Mouse (Mus musculus): ENCODE results near the gene Man2a1. TPM values are rescaled to one million over a fixed set of nuclear protein-coding genes. Genes with fewer than 3 reads are reported as not detected.

Gene Man2a1
- 54.1 to 60.2 TPM (median 57.2 TPM) in 4 replicates for total RNA-seq (2023; ENCODE audit: inconsistent age)

DNA sequence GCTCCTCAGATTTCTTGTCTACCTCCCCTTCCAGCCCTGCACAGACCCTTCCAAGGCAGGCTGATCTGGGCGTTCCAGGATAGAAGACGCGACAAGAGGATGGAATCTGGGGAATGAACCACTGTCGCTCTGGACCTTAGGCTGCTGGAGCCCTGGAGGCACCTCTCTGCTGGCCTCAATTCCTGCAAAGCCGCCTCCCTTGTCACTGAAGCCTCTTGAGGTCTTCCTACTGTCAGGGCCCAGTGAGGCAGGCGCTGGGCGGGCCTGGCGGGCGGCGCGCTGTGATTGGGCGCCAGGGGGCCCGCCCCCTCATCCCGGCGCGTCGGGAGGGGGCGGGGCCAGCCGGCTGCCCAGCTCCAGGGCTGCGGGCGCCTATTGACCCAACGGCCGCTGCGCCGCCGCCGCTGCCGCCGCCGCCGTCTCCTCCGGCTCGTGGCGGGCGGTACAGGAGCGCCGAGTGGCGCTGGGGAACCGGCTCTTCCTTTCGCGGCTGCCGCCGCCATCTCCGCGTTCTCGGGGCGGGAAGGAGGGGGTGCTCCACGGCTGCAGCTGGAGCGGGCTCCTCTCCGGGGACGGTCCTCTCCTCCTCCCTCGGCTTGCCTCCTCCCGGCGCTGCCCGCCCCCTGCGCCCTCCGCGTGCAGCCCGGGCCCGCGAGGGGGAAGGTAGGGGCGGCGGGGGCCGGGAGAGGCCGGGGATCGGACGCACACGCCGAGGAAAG lies at the start of gene Man2a1:
Gene Man2a1, plus strand, starts transcription at position 365 of the 719 bp plus-strand sequence.

Other genes starting within 250 kb of the Man2a1 start
- not detected in 4 replicates for gene 4930583I09Rik, start 235.3 kb downstream of the Man2a1 start, total RNA-seq (2023; ENCODE audit: inconsistent age)

Data from B cell, adult (primary cell).